Mouse (Mus musculus): ENCODE data around the gene Vps11. TPM values are rescaled to one million over a fixed set of nuclear protein-coding genes. Genes with fewer than 3 reads are reported as not detected.
"Not testable (repeated sequence)": the region's sequence is repeated elsewhere in the genome, so short reads cannot be mapped to it uniquely, and the experiment has no call there.

Vps11 gene
- polyA plus RNA-seq, 1 experiment = 8.3 TPM

DNA sequence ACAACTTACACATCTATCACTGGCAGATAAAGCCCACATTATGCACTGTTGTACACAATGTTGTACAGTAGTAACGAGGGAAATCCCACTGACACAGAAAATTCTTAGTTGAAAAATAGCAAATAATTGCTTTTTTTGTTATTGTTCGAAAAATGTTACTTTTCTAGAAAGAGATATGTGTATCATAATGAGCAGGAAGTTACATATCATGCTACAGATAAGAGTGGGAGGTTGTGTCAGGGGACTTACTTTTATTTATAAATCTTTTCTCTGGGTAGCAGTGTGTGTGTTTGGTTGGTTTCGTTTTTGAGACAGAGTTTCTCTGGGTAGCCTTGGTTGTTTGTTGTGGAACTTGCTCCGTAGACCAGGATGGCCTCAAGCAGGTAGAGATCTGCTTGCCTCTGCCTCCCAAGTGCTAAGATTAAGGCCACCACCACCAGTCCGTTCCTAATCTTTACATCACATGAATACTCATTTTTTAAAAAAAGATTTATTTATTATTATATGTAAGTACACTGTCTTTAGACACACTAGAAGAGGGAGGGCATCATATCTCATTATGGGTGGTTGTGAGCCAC lies 16.8 kb upstream of the Vps11 start:
- TF ChIP-seq GATA1 (IDR thresholded peaks at IDR 0.05; ENCODE audit: borderline replicate concordance, low read length) (no peak), FLI1 (IDR thresholded peaks at IDR 0.05; ENCODE audit: low read length) (no peak)
- Histone ChIP-seq H3K27me3 (replicated peaks) (no peaks in the 10 kb centered on the region), H3K9me3 (no peaks in the 10 kb centered on the region), H3K36me3 (replicated peaks; ENCODE audit: low read length) (peaks cover 29% of the 10 kb centered on the region), H3K4me3 (replicated peaks) (peak overlapping the region; percentile 100), H3K4me1 (peaks cover 53% of the 10 kb centered on the region)

DNA sequence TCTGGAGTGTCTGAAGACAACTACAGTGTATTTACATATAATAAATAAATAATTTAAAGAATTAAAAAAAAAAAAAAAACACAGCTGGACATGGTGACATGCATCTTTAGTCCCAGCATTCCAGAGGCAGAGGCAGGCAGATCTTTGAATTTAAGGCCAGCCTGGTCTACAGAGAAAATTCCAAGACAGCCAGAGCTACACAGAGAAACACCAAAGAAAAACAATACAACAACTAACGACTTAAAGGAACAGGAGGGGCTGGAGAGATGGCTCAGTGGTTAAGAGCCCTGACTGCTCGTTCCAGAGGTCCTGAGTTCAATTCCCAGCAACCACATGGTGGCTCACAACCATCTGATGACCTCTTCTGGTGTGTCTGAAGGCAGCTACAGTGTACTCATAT lies 15.9 kb upstream of the Vps11 start:
- Histone ChIP-seq H3K4me1 (peaks cover 51% of the 10 kb centered on the region), H3K36me3 (replicated peaks; ENCODE audit: low read length) (peaks cover 20% of the 10 kb centered on the region)
- not testable (repeated sequence) for H3K27me3 ChIP-seq (replicated peaks); H3K9me3 ChIP-seq; H3K4me3 ChIP-seq (replicated peaks)

DNA sequence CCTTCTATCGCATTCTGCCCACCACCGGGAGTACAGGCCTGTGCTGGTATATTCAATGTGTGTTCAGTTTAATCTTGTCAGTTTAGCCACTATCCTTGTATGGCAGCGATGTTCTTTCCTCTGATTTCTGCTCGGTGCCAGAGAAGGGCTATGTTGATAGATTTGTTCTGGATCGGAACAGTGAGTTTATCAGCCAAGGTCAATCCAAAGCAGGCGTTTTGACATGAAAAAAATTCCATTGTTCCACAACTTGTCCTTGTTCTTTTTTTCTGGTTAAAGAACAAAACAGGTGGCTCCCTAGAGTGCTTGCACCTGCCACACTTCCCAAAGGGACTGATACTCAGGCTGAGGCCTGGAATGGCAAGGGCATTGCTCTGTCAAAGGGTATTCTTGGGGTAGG lies 14.7 kb upstream of the Vps11 start:
- Histone ChIP-seq H3K4me1 (peaks cover 39% of the 10 kb centered on the region), H3K36me3 (replicated peaks; ENCODE audit: low read length) (peaks cover 8% of the 10 kb centered on the region), H3K9me3 (no peaks in the 10 kb centered on the region), H3K27me3 (replicated peaks) (no peaks in the 10 kb centered on the region), H3K4me3 (replicated peaks) (no peak overlapping the region)
- no peak for TF ChIP-seq GATA1 (IDR thresholded peaks at IDR 0.05; ENCODE audit: borderline replicate concordance, low read length)
- TF ChIP-seq FLI1 (IDR thresholded peaks at IDR 0.05; ENCODE audit: low read length) = no peak

DNA sequence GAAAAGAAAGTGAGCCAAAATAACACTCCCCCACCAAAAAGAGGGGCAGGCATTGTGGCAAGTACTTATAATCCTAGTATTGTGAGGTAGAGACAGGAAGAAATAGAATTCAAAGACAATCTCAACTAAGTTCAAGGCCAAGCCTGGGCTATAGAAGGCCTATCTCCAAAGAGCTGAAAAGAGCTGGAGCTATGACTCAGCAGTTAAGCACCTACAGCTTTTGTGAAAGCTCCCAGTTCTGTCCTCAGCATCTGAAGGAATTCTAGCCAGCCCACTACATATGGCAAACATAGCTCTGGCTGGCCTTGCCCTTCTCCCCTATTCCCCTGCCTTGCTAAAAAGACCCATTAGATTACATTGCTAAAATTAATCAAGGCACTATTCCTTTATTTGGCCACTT lies 11.9 kb upstream of the Vps11 start:
- TF ChIP-seq GATA1 (IDR thresholded peaks at IDR 0.05; ENCODE audit: borderline replicate concordance, low read length) (no peak), FLI1 (IDR thresholded peaks at IDR 0.05; ENCODE audit: low read length) (no peak)
- no peaks in the 10 kb centered on the region for H3K36me3 ChIP-seq (replicated peaks; ENCODE audit: low read length)
- no peaks in the 10 kb centered on the region for H3K9me3 ChIP-seq
- H3K4me3 ChIP-seq (replicated peaks) = no peak overlapping the region
- H3K27me3 ChIP-seq (replicated peaks) = no peaks in the 10 kb centered on the region
- H3K4me1 ChIP-seq = peaks cover 21% of the 10 kb centered on the region

DNA sequence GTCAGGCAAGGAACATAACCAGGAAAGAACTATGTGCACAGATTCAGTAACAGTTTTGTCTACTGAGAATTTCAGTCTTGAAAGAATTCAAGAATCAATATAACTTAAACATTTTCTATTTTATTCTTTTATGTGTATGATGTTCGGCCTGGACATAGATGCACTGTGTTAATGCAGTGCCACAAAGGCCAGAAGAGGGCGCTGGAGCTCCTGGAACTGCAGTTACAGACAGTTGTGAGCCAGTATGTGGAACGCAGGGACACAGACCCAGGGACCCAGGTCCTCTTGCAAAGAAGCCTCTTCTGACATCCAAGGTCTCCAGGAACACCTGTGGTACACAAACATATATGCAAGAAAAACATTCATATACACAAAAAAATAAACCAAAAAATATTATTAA lies 3.0 kb upstream of the Vps11 start:
- H3K9me3 ChIP-seq = no peaks in the 10 kb centered on the region
- no peaks in the 10 kb centered on the region for H3K27me3 ChIP-seq (replicated peaks)
- H3K4me3 ChIP-seq (replicated peaks) = no peak overlapping the region
- TF ChIP-seq FLI1 (IDR thresholded peaks at IDR 0.05; ENCODE audit: low read length) (no peak), GATA1 (IDR thresholded peaks at IDR 0.05; ENCODE audit: borderline replicate concordance, low read length) (no peak)
- H3K4me1 ChIP-seq = peaks cover 19% of the 10 kb centered on the region
- H3K36me3 ChIP-seq (replicated peaks; ENCODE audit: low read length) = peaks cover 6% of the 10 kb centered on the region

DNA sequence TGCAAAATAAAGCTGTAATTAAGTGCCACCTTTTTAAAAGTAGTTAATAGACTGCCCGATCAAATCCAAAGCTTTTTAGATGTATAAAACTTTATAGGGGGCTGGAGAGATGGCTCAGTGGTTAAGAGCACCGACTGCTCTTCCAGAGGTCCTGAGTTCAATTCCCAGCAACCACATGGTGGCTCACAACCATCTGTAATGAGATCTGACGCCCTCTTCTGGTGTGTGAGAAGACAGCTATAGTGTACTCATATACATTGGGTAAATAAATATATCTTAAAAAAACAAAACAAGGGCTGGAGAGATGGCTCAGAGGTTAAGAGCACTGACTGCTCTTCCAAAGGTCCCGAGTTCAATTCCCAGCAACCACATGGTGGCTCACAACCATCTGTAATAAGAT lies 461 bp upstream of the Vps11 start:
- H3K4me3 ChIP-seq (replicated peaks) = peak overlapping the region; percentile 94
- peaks cover 24% of the 10 kb centered on the region for H3K4me1 ChIP-seq
- H3K36me3 ChIP-seq (replicated peaks; ENCODE audit: low read length) = peaks cover 28% of the 10 kb centered on the region
- H3K27me3 ChIP-seq (replicated peaks); H3K9me3 ChIP-seq: not testable (repeated sequence)

DNA sequence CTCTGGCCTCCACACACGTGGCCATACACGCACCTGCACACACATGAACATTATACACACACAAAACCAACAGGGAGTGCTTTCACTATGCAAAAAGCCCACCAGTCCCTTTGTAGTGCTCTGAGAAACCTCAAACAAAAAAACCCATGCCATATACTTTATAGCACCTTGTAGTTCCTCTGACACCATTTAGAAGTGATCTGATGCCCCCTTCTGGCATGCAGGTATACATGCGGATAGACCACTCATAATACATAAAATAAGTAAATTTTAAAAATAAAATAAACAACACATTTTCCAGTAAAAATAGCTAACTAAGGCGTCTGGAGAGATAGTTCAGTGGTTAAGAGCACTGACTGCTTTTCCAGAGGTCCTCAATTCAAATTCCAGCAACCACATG lies 4.3 kb downstream of the Vps11 start:
- Histone ChIP-seq H3K9me3 (no peaks in the 10 kb centered on the region), H3K4me3 (replicated peaks) (no peak overlapping the region), H3K4me1 (peaks cover 21% of the 10 kb centered on the region), H3K27me3 (replicated peaks) (no peaks in the 10 kb centered on the region), H3K36me3 (replicated peaks; ENCODE audit: low read length) (peaks cover 75% of the 10 kb centered on the region)
- no peak for TF ChIP-seq GATA1 (IDR thresholded peaks at IDR 0.05; ENCODE audit: borderline replicate concordance, low read length)
- TF ChIP-seq FLI1 (IDR thresholded peaks at IDR 0.05; ENCODE audit: low read length) = no peak

DNA sequence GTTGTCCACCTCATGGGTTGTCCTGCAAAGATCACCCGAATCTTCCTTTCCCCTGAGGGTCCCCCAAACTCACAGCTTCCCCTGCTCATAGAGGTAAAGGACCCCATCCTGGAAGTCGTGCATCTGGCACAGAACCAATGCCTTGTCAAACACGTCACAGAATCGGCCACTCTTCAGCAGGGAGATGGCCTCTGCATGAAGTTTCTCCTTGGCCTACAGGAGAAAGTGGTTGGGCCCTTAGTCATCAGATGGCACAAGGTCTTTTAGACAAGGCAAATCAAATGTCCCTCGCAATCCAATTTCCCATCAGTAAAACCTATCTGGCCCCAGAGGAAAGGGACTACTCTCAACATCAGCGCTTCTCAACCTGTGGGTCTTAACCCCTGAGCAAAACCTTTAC lies 8.3 kb downstream of the Vps11 start:
- no peaks in the 10 kb centered on the region for H3K27me3 ChIP-seq (replicated peaks)
- TF ChIP-seq FLI1 (IDR thresholded peaks at IDR 0.05; ENCODE audit: low read length) (no peak), GATA1 (IDR thresholded peaks at IDR 0.05; ENCODE audit: borderline replicate concordance, low read length) (no peak)
- H3K9me3 ChIP-seq = no peaks in the 10 kb centered on the region
- no peak overlapping the region for H3K4me3 ChIP-seq (replicated peaks)
- peaks cover 98% of the 10 kb centered on the region for H3K36me3 ChIP-seq (replicated peaks; ENCODE audit: low read length)
- H3K4me1 ChIP-seq = peaks cover 25% of the 10 kb centered on the region

DNA sequence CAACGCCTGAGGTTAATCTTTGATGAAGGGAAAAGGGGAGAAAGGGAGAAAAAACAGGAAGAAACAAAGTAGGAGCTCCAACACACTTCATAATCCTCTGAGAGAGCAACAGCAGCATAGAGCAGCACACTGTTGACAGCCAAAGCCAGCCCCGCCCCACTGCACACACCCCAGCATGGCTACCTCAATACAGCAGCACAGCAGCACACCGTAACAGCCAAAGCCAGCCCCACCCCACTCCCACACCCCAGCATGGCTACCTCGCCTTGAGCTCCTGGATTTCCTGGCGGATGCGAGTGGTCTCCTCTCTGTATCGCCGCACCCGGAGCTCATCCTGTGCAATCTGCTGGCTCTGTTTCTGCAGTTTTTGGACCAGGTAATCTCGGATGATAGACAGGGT lies 9.1 kb downstream of the Vps11 start:
- H3K27me3 ChIP-seq (replicated peaks) = no peaks in the 10 kb centered on the region
- H3K4me3 ChIP-seq (replicated peaks) = no peak overlapping the region
- peaks cover 99% of the 10 kb centered on the region for H3K36me3 ChIP-seq (replicated peaks; ENCODE audit: low read length)
- TF ChIP-seq FLI1 (IDR thresholded peaks at IDR 0.05; ENCODE audit: low read length) (no peak), GATA1 (IDR thresholded peaks at IDR 0.05; ENCODE audit: borderline replicate concordance, low read length) (no peak)
- H3K4me1 ChIP-seq = peaks cover 22% of the 10 kb centered on the region
- no peaks in the 10 kb centered on the region for H3K9me3 ChIP-seq

DNA sequence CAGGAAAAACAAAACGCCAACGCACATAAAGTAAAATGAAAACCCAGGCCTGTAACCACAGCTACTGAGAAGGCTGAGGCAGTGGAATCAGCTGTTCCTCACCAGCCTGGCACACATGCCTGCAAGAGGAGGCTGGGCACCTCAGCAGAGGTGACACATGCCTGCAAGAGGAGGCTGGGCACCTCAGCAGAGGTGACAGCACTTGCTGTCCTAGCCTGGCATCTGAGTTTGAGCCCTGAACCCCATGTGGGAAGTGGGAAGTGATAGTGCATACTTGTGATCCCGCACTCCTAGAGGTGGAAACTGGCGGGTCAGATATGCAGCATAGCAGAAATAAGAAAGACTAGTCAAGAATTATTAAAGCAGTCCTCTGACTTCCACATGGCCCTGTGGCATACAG lies 10.1 kb downstream of the Vps11 start:
- Histone ChIP-seq H3K4me3 (replicated peaks) (no peak overlapping the region), H3K27me3 (replicated peaks) (no peaks in the 10 kb centered on the region), H3K9me3 (no peaks in the 10 kb centered on the region), H3K36me3 (replicated peaks; ENCODE audit: low read length) (peaks cover 99% of the 10 kb centered on the region), H3K4me1 (peaks cover 19% of the 10 kb centered on the region)
- TF ChIP-seq GATA1 (IDR thresholded peaks at IDR 0.05; ENCODE audit: borderline replicate concordance, low read length) = no peak
- no peak for TF ChIP-seq FLI1 (IDR thresholded peaks at IDR 0.05; ENCODE audit: low read length)

DNA sequence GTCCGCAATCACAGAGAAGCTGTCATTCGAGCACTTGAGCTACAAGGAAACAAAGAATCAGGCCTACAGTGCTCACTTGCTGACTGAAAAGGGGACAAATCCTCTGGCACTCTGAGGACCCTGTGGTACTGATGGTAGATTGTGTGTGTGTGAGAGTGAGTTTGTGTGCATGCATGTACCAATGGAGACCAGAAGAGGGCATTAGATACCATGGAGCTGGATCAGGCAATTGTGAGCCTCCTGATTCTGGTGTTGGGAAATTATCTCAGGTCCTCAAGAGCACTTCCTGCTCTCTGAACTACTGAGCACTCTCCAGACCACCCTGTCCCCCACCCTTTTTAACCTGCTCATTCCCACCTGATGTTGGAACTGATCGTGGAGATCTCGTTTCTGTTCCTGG lies 12.9 kb downstream of the Vps11 start:
- no peaks in the 10 kb centered on the region for H3K27me3 ChIP-seq (replicated peaks)
- no peak for TF ChIP-seq GATA1 (IDR thresholded peaks at IDR 0.05; ENCODE audit: borderline replicate concordance, low read length)
- TF ChIP-seq FLI1 (IDR thresholded peaks at IDR 0.05; ENCODE audit: low read length) = no peak
- H3K4me1 ChIP-seq = peaks cover 33% of the 10 kb centered on the region
- H3K36me3 ChIP-seq (replicated peaks; ENCODE audit: low read length) = peaks cover 81% of the 10 kb centered on the region
- H3K9me3 ChIP-seq = no peaks in the 10 kb centered on the region
- no peak overlapping the region for H3K4me3 ChIP-seq (replicated peaks)
